Comparison of ENCODE assay signal across 1 mouse cellular context in the genomic region with DNA sequence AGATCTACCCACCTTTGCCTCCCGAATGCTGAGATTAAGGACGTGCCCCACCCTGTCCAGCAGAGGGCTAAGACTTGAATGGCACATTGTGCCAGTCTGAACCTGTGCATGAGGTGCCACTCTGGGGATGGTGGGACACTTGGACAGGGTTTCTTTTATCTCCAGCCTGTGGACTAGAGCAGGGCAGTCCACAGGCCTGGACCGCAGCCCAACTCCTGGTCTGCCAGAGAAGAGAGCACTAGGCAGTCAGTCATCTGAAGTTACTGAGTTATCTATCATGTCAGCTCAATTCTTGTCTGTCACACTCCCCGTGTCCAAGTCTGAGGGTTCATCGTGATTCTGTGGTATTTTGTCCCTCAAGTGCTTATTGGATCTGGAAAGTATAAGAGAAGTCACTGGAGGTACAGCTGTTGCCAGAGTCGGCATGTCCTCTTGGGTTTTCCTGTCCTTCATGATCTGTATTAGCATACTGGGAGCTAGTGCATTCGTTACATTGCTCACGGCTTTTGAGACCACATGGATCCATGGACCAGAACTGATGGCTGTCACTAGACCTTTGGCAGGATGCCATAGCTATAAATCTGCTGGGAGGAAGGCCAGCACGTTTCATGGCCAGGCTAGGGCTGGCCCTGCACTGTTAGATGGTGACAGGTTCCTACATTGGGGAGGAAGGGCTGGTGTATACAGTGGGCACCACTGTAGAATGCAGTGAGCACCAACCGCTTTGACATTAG.
A peak's percentile ranks its signal among the peaks of the same experiment; 100 is the strongest.
TF ChIP-seq lines count a peak whose summit lies in the region.

No protein-coding gene starts in this region.

TF ChIP-seq in MEL, 35 proteins besides CTCF, POLR2A, EP300 and RAD21:
- 0 out of 2 replicates have a peak, but pooled peaks have one; percentile 40 for TF ChIP-seq MYC (IDR thresholded peaks at IDR 0.05; ENCODE audit: low read depth, low read length)
- TF ChIP-seq MXI1 (IDR thresholded peaks at IDR 0.05; ENCODE audit: low read depth, low read length) = peak; percentile 60
- no peak for TF ChIP-seq RCOR1 (IDR thresholded peaks at IDR 0.05; ENCODE audit: low read depth, low read length)
TF ChIP-seq in MEL: peak in this region for 2.
